Mouse (Mus musculus) ES-E14 (cell line): ENCODE measurements around the gene Fkbpl.

Experiments used
- CHD2 ChIP-seq: IDR thresholded peaks from 2 replicates; pipeline ENCODE4 v1.6.1; 2014; ENCODE audit warnings: mild to moderate bottlenecking, low read depth, low read length, inconsistent platforms
- HCFC1 ChIP-seq: IDR thresholded peaks from 2 replicates; pipeline ENCODE4 v1.6.1; 2012; ENCODE audit warnings: low read length, inconsistent platforms, borderline replicate concordance; ENCODE audit not compliant: insufficient read depth
- MAFK ChIP-seq: IDR thresholded peaks from 2 replicates; pipeline ENCODE4 v1.6.1; 2014; ENCODE audit warnings: mild to moderate bottlenecking, low read depth, low read length, inconsistent platforms; ENCODE audit not compliant: insufficient read depth
- ZC3H11A ChIP-seq: IDR thresholded peaks from 2 replicates; pipeline ENCODE4 v1.6.1; 2012; ENCODE audit warnings: low read depth, mild to moderate bottlenecking, inconsistent platforms, low read length, borderline replicate concordance

DNA sequence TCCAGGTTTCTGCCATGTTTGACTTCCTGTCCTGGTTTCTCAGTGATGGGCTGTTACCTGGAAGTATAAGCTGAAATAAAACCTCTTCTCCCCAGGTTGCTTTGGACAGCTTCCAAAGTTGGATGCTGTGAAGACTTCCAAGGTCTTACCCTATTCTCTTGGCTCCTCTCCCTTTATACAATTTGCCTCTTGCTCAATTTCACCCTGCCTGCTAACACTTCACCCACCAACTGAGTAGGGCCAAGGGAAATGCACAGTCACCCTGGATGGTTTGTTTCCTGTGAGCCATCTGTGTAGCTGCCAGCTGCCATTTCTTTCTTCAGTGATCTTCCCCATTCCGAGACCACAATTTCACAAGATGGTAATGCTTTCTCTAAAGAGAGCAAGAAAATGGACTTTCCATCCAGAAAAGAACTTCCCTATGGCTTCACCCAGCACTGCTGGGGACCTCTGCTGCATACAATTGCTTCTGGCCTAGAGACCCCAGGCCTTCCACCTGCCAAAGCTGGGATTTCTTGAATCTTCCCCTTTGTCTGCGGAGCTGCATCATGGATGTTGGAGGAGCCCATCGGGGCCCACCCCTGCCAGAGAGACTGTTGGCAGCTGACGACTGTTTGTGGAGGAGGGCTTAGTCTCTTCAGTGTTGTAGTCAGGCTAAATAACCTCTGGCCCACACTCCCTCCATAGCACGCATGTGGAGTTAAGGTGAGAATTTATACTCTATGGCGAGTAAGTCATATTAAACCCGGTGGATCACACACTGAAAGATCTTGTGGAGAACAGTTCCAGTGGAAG is 4.9 kb upstream of the Fkbpl start:
- TF ChIP-seq HCFC1, result no peak
- no peak for TF ChIP-seq ZC3H11A
- no peak for TF ChIP-seq MAFK
- TF ChIP-seq CHD2, result no peak
